Mouse (Mus musculus) forebrain, embryonic 10.5 days (tissue): ENCODE measurements around the gene Ptpn22. TPM values are rescaled to one million over a fixed set of nuclear protein-coding genes. Genes with fewer than 3 reads are reported as not detected.

Experiments
- DNase-seq: peaks from one replicate; pipeline ENCODE4 v3.0.0-alpha.2; 2017; ENCODE audit warnings: low spot score; ENCODE audit errors: extremely low spot score
- H3K27ac ChIP-seq: fragments of 300-500 bp; sonication (generic); 2 replicates; pipeline ENCODE4 v1.5.1; 2016; ENCODE audit warnings: mild to moderate bottlenecking
- H3K27me3 ChIP-seq: fragments of 300-500 bp; sonication (generic); 2 replicates; pipeline ENCODE4 v1.6.1; 2016; ENCODE audit warnings: mild to moderate bottlenecking; ENCODE audit not compliant: poor library complexity, severe bottlenecking
- H3K36me3 ChIP-seq: fragments of 300-500 bp; sonication (generic); replicated peaks from 2 replicates; pipeline ENCODE4 v1.6.1; 2016; ENCODE audit warnings: mild to moderate bottlenecking, moderate library complexity
- H3K4me1 ChIP-seq: fragments of 300-500 bp; sonication (generic); 2 replicates; pipeline ENCODE4 v1.6.1; 2016
- H3K4me3 ChIP-seq: fragments of 300-500 bp; sonication (generic); 2 replicates; pipeline ENCODE4 v1.5.1; 2016; ENCODE audit warnings: mild to moderate bottlenecking, moderate library complexity
- H3K9me3 ChIP-seq: fragments of 300-500 bp; sonication (generic); 2 replicates; pipeline ENCODE4 v1.6.1; 2016; ENCODE audit warnings: mild to moderate bottlenecking, moderate library complexity
- WGBS: fragments of 180-500 bp; shearing (Covaris S2); methylation state at CpG from one replicate; pipeline ENCODE4 v1.1.7; 2016; 5-methylcytosine and 5-hydroxymethylcytosine counted together
- polyA plus RNA-seq: library from polyadenylated mRNA; unstranded; fragments of >200 nt; fragmentation: Nextera tagmentation; extraction: Ambion mirVana; gene quantifications from 2 replicates; pipeline ENCODE4 v1.2.1, GENCODE M21; 2016

The Ptpn22 gene
- polyA plus RNA-seq, 1 experiment from 2014 or later = 0.37 TPM

- H3K4me3 ChIP-seq = peak overlapping the region; percentile 91
- peaks cover 3% of the 10 kb centered on the region for H3K36me3 ChIP-seq
- H3K9me3 ChIP-seq = no peaks in the 10 kb centered on the region
- WGBS = under 1% methylated on average over 60 of the region's 60 CpGs
- no peaks in the 10 kb centered on the region for H3K27me3 ChIP-seq
- H3K27ac ChIP-seq = peak overlapping the region; percentile 96
- H3K4me1 ChIP-seq = peaks cover 24% of the 10 kb centered on the region
- peak; percentile 68 for DNase-seq
These were observed 55.3 kb downstream of the Ptpn22 start for GRCm38 (mm10) chr3:103914732-103915508.

- 12% methylated on average over 7 of the region's 7 CpGs for WGBS
- Histone ChIP-seq H3K9me3 (no peaks in the 10 kb centered on the region), H3K36me3 (peaks cover 7% of the 10 kb centered on the region), H3K4me3 (peak overlapping the region; percentile 91), H3K27me3 (no peaks in the 10 kb centered on the region), H3K4me1 (peaks cover 24% of the 10 kb centered on the region), H3K27ac (peak overlapping the region; percentile 96)
- no peak for DNase-seq
These were observed 55.9 kb downstream of the Ptpn22 start for GRCm38 (mm10) chr3:103915509-103915896.

- Histone ChIP-seq H3K4me3 (peak overlapping the region; percentile 91), H3K9me3 (no peaks in the 10 kb centered on the region), H3K4me1 (peaks cover 24% of the 10 kb centered on the region), H3K27ac (no peak overlapping the region), H3K27me3 (no peaks in the 10 kb centered on the region), H3K36me3 (peaks cover 7% of the 10 kb centered on the region)
- no peak for DNase-seq
- WGBS = 77% methylated on average over 5 of the region's 5 CpGs
These were observed 56.7 kb downstream of the Ptpn22 start for GRCm38 (mm10) chr3:103916205-103916838.

GRCm38 (mm10) chr3:103916839-103917237 lies 57.2 kb downstream of the Ptpn22 start:
- peak overlapping the region; percentile 91 for H3K4me3 ChIP-seq
- H3K27ac ChIP-seq = no peak overlapping the region
- H3K27me3 ChIP-seq = no peaks in the 10 kb centered on the region
- peaks cover 24% of the 10 kb centered on the region for H3K4me1 ChIP-seq
- DNase-seq = no peak
- H3K9me3 ChIP-seq = no peaks in the 10 kb centered on the region
- 81% methylated on average over 3 of the region's 3 CpGs for WGBS
- H3K36me3 ChIP-seq = peaks cover 7% of the 10 kb centered on the region

- peaks cover 7% of the 10 kb centered on the region for H3K36me3 ChIP-seq
- WGBS = 97% methylated on average over 1 of the region's 1 CpGs
- H3K4me1 ChIP-seq = peaks cover 27% of the 10 kb centered on the region
- H3K27me3 ChIP-seq = no peaks in the 10 kb centered on the region
- no peak overlapping the region for H3K4me3 ChIP-seq
- H3K9me3 ChIP-seq = no peaks in the 10 kb centered on the region
- no peak for DNase-seq
- no peak overlapping the region for H3K27ac ChIP-seq
These were observed 60.5 kb downstream of the Ptpn22 start for GRCm38 (mm10) chr3:103920094-103920493.

GRCm38 (mm10) chr3:103925302-103925701 lies 65.7 kb downstream of the Ptpn22 start:
- WGBS = 81% methylated on average over 3 of the region's 3 CpGs
- Histone ChIP-seq H3K36me3 (peaks cover 22% of the 10 kb centered on the region), H3K9me3 (no peaks in the 10 kb centered on the region), H3K4me3 (no peak overlapping the region), H3K4me1 (peaks cover 21% of the 10 kb centered on the region), H3K27ac (no peak overlapping the region), H3K27me3 (no peaks in the 10 kb centered on the region)
- DNase-seq = no peak

GRCm38 (mm10) chr3:103927511-103927910 lies 67.9 kb downstream of the Ptpn22 start:
- Histone ChIP-seq H3K4me1 (peaks cover 21% of the 10 kb centered on the region), H3K9me3 (no peaks in the 10 kb centered on the region), H3K27ac (no peak overlapping the region), H3K36me3 (peaks cover 40% of the 10 kb centered on the region), H3K4me3 (no peak overlapping the region), H3K27me3 (no peaks in the 10 kb centered on the region)
- 61% methylated on average over 6 of the region's 6 CpGs for WGBS
- no peak for DNase-seq

- peaks cover 24% of the 10 kb centered on the region for H3K36me3 ChIP-seq
- no peak overlapping the region for H3K27ac ChIP-seq
- no peaks in the 10 kb centered on the region for H3K4me1 ChIP-seq
- no peak for DNase-seq
- WGBS = 91% methylated on average over 1 of the region's 1 CpGs
- H3K4me3 ChIP-seq = no peak overlapping the region
- no peaks in the 10 kb centered on the region for H3K27me3 ChIP-seq
- no peaks in the 10 kb centered on the region for H3K9me3 ChIP-seq
These were observed 85.4 kb downstream of the Ptpn22 start for GRCm38 (mm10) chr3:103944794-103945562.

GRCm38 (mm10) chr3:103948666-103949065 lies 89.1 kb downstream of the Ptpn22 start:
- Histone ChIP-seq H3K4me3 (no peak overlapping the region), H3K4me1 (no peaks in the 10 kb centered on the region), H3K36me3 (peaks cover 26% of the 10 kb centered on the region), H3K27ac (no peak overlapping the region), H3K27me3 (no peaks in the 10 kb centered on the region), H3K9me3 (no peaks in the 10 kb centered on the region)
- DNase-seq = no peak
- 94% methylated on average over 7 of the region's 7 CpGs for WGBS

- 91% methylated on average over 3 of the region's 3 CpGs for WGBS
- no peak for DNase-seq
- no peak overlapping the region for H3K4me3 ChIP-seq
- H3K36me3 ChIP-seq = peaks cover 80% of the 10 kb centered on the region
- no peaks in the 10 kb centered on the region for H3K9me3 ChIP-seq
- H3K4me1 ChIP-seq = no peaks in the 10 kb centered on the region
- H3K27ac ChIP-seq = no peak overlapping the region
- H3K27me3 ChIP-seq = no peaks in the 10 kb centered on the region
These were observed 101.0 kb downstream of the Ptpn22 start for GRCm38 (mm10) chr3:103960622-103961021.
